Mouse (Mus musculus): ENCODE data around the gene V1ra8. TPM values are rescaled to one million over a fixed set of nuclear protein-coding genes. Genes with fewer than 3 reads are reported as not detected.
A peak's percentile ranks its signal among the peaks of the same experiment; 100 is the strongest.
"Not testable (repeated sequence)": the region's sequence is repeated elsewhere in the genome, so short reads cannot be mapped to it uniquely, and the experiment has no call there.

V1ra8 gene
- total RNA-seq (2014; rRNA removed) (not detected in 2 replicates), polyA plus RNA-seq (2012; rRNA removed) (not detected in 2 replicates)

- H3K36me3 ChIP-seq (ENCODE audit: control insufficient read depth, insufficient read depth, low read length); H3K79me2 ChIP-seq (ENCODE audit: control insufficient read depth, insufficient read depth, low read length); H3K4me1 ChIP-seq (ENCODE audit: control insufficient read depth, insufficient read depth, low read length); H3K4me3 ChIP-seq (ENCODE audit: insufficient read depth, low read depth, low read length); H3K27me3 ChIP-seq (ENCODE audit: control insufficient read depth, insufficient read depth, low read length); DNase-seq (ENCODE audit: extremely low read depth, low read depth, low spot score); H3K9ac ChIP-seq (ENCODE audit: low read depth, low read length); H3K27ac ChIP-seq (replicated peaks; ENCODE audit: insufficient read depth, low read depth, low read length): not testable (repeated sequence)
- 76% methylated on average over 2 of the region's 2 CpGs for WGBS
Observed at GRCm38 (mm10) chr6:90202493-90202892, at the start of gene V1ra8. Gene V1ra8 (plus strand): TSS chr6:90202793.

DNA sequence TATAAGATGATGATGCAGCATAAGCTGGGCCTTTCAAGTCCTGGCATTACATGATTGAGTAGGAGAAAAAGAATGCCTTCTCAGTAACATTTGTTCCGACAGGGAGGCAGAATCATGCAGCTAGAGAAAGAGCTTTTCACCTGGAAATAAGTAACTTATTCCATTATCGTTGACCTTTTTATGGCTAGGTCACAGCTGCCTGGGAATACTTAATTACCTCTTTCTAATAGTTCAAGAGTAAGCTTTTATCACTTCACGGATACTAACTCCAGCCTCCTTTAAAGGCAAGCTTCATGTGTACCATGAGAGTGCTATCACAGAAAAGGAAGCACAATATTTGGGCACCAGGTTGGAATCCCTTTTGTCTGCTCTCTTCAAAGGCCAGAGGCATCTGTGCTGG is 42.5 kb upstream of the V1ra8 start:
- 80% methylated on average over 3 of the region's 3 CpGs for WGBS
- Histone ChIP-seq H3K27me3 (ENCODE audit: control insufficient read depth, insufficient read depth, low read length) (no peaks in the 10 kb centered on the region), H3K36me3 (ENCODE audit: control insufficient read depth, insufficient read depth, low read length) (no peaks in the 10 kb centered on the region), H3K4me3 (ENCODE audit: insufficient read depth, low read depth, low read length) (no peak overlapping the region), H3K79me2 (ENCODE audit: control insufficient read depth, insufficient read depth, low read length) (no peaks in the 10 kb centered on the region), H3K4me1 (ENCODE audit: control insufficient read depth, insufficient read depth, low read length) (no peaks in the 10 kb centered on the region), H3K9ac (ENCODE audit: low read depth, low read length) (no peak overlapping the region), H3K27ac (replicated peaks; ENCODE audit: insufficient read depth, low read depth, low read length) (no peak overlapping the region)
- no peak for DNase-seq (ENCODE audit: extremely low read depth, low read depth, low spot score)
- TF ChIP-seq POLR2A (IDR thresholded peaks at IDR 0.05; ENCODE audit: extremely low read depth, insufficient read depth, low read length) (no peak), CTCF (IDR thresholded peaks at IDR 0.05; ENCODE audit: low read depth, low read length) (no peak)

GRCm38 (mm10) chr6:90174508-90174907 is 28.1 kb upstream of the V1ra8 start, which contains the start of gene Vmn1r52:
Gene Vmn1r52 (plus strand): TSS chr6:90174808.
- 50% methylated on average over 2 of the region's 2 CpGs for WGBS
- no peak for DNase-seq (ENCODE audit: extremely low read depth, low read depth, low spot score)
- Histone ChIP-seq H3K4me1 (ENCODE audit: control insufficient read depth, insufficient read depth, low read length) (no peaks in the 10 kb centered on the region), H3K9ac (ENCODE audit: low read depth, low read length) (no peak within 1 kb of the TSS), H3K4me3 (ENCODE audit: insufficient read depth, low read depth, low read length) (no peak within 1 kb of the TSS), H3K27ac (replicated peaks; ENCODE audit: insufficient read depth, low read depth, low read length) (no peak within 1 kb of the TSS), H3K79me2 (ENCODE audit: control insufficient read depth, insufficient read depth, low read length) (no peaks in the 10 kb centered on the region), H3K36me3 (ENCODE audit: control insufficient read depth, insufficient read depth, low read length) (no peaks in the 10 kb centered on the region), H3K27me3 (ENCODE audit: control insufficient read depth, insufficient read depth, low read length) (no peaks in the 10 kb centered on the region)
- TF ChIP-seq POLR2A (IDR thresholded peaks at IDR 0.05; ENCODE audit: extremely low read depth, insufficient read depth, low read length) (no peak), CTCF (IDR thresholded peaks at IDR 0.05; ENCODE audit: low read depth, low read length) (no peak)

DNA sequence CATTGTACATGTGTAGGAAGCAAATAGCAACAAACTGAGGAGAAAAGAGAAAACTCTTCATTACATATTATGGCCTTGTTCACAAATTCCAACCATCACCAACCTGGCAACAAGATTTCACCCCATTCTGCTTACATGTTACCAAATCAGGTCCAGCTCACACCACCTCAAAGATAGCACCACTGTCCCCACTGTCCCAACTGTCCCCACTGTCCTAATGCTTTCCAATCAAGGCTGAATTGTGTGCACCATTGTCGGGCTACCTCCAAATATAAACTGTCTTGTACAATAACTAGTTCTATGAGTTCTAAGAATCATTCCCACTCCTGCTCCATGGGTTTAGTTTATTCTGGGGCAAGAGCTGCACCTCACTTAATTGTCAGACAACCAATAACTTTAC is 21.7 kb downstream of the V1ra8 start, which contains the start of gene Vmn1r53:
Gene Vmn1r53, minus strand, starts transcription at position 101 of the 400 bp plus-strand sequence.
- H3K9ac ChIP-seq (ENCODE audit: low read depth, low read length), result no peak within 1 kb of the TSS
- no peaks in the 10 kb centered on the region; the same call in 1 of the 2 replicates for H3K4me1 ChIP-seq (ENCODE audit: control insufficient read depth, insufficient read depth, low read length)
- H3K27ac ChIP-seq (replicated peaks; ENCODE audit: insufficient read depth, low read depth, low read length), result no peak within 1 kb of the TSS
- H3K27me3 ChIP-seq (ENCODE audit: control insufficient read depth, insufficient read depth, low read length), result no peaks in the 10 kb centered on the region
- no peak within 1 kb of the TSS for H3K4me3 ChIP-seq (ENCODE audit: insufficient read depth, low read depth, low read length)
- no peaks in the 10 kb centered on the region for H3K79me2 ChIP-seq (ENCODE audit: control insufficient read depth, insufficient read depth, low read length)
- DNase-seq (ENCODE audit: extremely low read depth, low read depth, low spot score), result no peak
- TF ChIP-seq CTCF (IDR thresholded peaks at IDR 0.05; ENCODE audit: low read depth, low read length) (no peak), POLR2A (IDR thresholded peaks at IDR 0.05; ENCODE audit: extremely low read depth, insufficient read depth, low read length) (no peak)
- 82% methylated on average over 1 of the region's 1 CpGs for WGBS
- no peaks in the 10 kb centered on the region for H3K36me3 ChIP-seq (ENCODE audit: control insufficient read depth, insufficient read depth, low read length)

GRCm38 (mm10) chr6:90232114-90232513 is 29.5 kb downstream of the V1ra8 start:
- H3K9ac ChIP-seq (ENCODE audit: low read depth, low read length); H3K4me3 ChIP-seq (ENCODE audit: insufficient read depth, low read depth, low read length); H3K4me1 ChIP-seq (ENCODE audit: control insufficient read depth, insufficient read depth, low read length); H3K27me3 ChIP-seq (ENCODE audit: control insufficient read depth, insufficient read depth, low read length); H3K79me2 ChIP-seq (ENCODE audit: control insufficient read depth, insufficient read depth, low read length); H3K36me3 ChIP-seq (ENCODE audit: control insufficient read depth, insufficient read depth, low read length); H3K27ac ChIP-seq (replicated peaks; ENCODE audit: insufficient read depth, low read depth, low read length): not testable (repeated sequence)
- 79% methylated on average over 4 of the region's 4 CpGs for WGBS
- peak; percentile 26 for DNase-seq (ENCODE audit: extremely low read depth, low read depth, low spot score)

GRCm38 (mm10) chr6:90232681-90233080 is 30.1 kb downstream of the V1ra8 start:
- H3K4me3 ChIP-seq (ENCODE audit: insufficient read depth, low read depth, low read length), result peak overlapping the region; percentile 47; the same call in 1 of the 2 replicates
- peak; percentile 11 for DNase-seq (ENCODE audit: extremely low read depth, low read depth, low spot score)
- WGBS, result 43% methylated on average over 27 of the region's 27 CpGs
- no peaks in the 10 kb centered on the region for H3K4me1 ChIP-seq (ENCODE audit: control insufficient read depth, insufficient read depth, low read length)
- no peaks in the 10 kb centered on the region for H3K27me3 ChIP-seq (ENCODE audit: control insufficient read depth, insufficient read depth, low read length)
- no peak overlapping the region for H3K27ac ChIP-seq (replicated peaks; ENCODE audit: insufficient read depth, low read depth, low read length)
- no peak overlapping the region for H3K9ac ChIP-seq (ENCODE audit: low read depth, low read length)
- no peaks in the 10 kb centered on the region for H3K36me3 ChIP-seq (ENCODE audit: control insufficient read depth, insufficient read depth, low read length)
- H3K79me2 ChIP-seq (ENCODE audit: control insufficient read depth, insufficient read depth, low read length), result no peaks in the 10 kb centered on the region
- TF ChIP-seq POLR2A (IDR thresholded peaks at IDR 0.05; ENCODE audit: extremely low read depth, insufficient read depth, low read length) (no peak), CTCF (IDR thresholded peaks at IDR 0.05; ENCODE audit: low read depth, low read length) (no peak)
